Mouse (Mus musculus) lung, postnatal 36 days (tissue): ENCODE measurements around the gene Gpbp1l1.

Source experiments
- DNase-seq: peaks from one replicate; pipeline ENCODE4 v3.0.0; 2022; ENCODE audit warnings: mixed read lengths

Gpbp1l1 gene

DNA sequence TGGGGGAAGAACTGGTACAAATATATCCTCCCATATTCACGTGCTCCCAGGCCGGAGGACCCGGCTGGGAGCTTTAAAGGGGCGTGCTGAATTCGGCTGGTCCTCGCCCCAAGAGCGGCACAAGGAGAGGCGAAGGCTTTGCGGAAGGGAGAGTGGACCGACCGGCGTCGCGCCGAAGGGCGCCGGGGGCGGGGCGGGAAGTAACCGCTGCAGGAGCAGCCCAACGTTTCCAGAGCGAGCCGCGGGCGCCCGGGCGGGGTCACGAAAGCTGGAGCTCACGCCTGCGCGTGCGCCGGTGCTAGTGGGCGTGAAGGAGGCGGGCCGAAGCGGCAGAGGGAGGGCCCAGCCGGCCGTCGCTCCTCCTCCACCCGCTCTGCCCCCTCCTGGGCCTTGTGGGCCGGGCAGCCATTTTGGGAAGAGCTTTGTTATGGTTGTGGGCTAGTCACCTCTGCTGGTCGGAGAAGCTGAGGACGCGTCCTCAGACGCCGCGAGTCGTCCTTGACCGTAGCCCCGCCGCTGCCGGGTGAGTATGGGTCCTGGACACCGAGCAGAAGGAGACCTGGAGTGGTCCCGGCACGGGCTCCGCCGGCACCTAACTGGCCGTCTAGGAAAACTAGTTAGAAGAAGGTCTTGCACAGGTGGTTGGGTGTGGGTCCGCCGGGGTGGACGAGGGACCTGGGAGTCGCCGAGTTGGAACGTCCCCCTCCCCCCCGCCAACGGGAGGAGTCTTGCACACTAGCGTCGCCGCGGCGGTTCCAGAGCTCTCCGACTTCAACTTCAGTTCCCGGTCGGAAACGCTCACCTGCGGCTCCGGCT, at the start of gene Gpbp1l1:
Gpbp1l1 (plus strand) TSS at position 353 of the 816 bp plus-strand sequence.
- DNase-seq, result peak; percentile 97

DNA sequence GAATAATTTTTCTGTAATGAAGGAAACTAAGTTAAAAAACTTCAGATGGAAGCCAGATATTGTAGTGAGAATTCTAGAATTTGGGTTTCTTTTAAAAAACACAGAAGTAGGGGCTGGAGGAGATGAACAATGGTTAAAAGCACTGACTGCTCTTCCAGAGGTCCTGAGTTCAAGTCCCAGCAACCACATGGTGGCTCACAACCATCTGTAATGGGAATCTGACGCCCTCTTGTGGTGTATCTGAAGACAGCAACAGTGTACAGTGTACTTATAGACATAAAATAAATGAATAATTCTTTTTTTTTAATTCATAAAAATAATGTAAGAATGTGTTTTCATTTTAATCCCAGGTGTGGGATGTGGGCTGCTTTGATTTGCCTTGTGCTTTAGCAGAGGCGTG, 26.3 kb upstream of the Gpbp1l1 start:
- DNase-seq, result no peak

DNA sequence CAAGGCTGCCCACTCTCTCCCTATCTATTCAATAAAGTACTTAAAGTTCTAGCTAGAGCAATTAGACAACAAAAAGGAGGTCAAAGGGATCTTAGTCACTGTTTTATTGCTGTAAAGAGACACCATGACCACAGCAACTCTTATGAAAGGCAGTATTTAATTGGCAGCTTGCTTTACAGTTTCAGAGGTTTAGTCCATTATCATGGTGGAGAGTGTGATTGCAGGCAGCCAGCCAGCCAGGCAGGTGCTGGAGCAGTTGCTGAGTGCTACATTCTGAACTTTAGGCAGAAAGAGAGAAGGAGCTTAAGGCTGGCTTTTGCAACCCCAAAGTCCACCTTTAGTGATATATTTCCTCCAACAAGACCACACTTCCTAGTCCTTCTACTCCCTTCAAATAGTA, 21.1 kb upstream of the Gpbp1l1 start:
- DNase-seq, result no peak

DNA sequence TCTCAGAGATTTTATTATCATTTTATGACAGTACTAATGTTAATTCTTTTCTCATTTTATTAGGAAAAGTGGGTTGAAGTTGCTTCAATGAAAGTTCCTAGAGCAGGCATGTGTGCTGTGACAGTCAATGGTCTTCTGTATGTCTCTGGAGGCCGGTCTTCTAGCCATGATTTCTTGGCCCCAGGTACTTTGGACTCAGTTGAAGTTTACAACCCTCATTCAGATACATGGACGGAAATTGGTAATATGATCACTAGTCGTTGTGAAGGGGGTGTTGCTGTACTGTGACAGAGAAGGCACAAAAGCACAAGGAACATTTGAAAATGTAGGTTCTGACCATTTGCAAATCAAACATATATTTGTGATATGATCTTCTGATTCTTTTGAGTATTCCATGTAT, 19.7 kb upstream of the Gpbp1l1 start:
- no peak for DNase-seq

DNA sequence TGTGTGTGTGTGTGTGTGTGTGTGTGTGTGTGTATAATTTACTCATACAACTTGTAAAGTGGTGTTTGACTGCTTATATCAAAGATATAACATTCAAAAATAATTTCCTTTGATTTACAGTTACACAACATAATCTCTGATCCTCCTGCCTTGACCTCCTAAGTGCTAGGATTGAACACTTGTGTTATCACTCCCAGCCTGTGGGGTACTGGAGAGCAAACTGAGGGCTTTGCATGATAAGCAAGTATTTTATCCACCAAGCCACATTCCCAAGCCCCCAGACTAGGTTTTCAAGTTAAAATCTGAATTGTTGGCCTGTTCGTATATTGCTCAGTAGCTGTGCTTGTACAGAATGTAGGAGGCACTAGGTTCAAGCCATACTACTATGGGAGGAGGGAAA, 7.0 kb upstream of the Gpbp1l1 start:
- no peak for DNase-seq

DNA sequence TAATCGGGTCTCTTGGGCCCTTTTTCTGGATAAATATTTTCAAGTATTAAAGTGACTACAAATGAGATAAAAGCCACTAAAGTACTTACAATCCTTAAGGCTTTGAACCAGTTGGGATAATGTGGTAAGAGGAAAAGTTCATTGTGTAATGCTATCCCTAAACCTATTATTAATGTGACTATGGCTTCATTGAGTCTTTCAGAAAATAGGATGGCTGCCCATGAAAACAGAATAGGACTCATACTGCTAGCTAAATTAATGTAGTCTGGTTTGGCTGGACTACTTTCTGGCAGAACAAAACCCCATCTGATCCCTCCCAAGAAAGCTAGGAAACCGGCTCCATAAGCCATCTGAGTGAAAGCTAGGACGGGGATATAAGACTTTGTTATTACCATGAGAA, 4.4 kb upstream of the Gpbp1l1 start:
- DNase-seq, result no peak

DNA sequence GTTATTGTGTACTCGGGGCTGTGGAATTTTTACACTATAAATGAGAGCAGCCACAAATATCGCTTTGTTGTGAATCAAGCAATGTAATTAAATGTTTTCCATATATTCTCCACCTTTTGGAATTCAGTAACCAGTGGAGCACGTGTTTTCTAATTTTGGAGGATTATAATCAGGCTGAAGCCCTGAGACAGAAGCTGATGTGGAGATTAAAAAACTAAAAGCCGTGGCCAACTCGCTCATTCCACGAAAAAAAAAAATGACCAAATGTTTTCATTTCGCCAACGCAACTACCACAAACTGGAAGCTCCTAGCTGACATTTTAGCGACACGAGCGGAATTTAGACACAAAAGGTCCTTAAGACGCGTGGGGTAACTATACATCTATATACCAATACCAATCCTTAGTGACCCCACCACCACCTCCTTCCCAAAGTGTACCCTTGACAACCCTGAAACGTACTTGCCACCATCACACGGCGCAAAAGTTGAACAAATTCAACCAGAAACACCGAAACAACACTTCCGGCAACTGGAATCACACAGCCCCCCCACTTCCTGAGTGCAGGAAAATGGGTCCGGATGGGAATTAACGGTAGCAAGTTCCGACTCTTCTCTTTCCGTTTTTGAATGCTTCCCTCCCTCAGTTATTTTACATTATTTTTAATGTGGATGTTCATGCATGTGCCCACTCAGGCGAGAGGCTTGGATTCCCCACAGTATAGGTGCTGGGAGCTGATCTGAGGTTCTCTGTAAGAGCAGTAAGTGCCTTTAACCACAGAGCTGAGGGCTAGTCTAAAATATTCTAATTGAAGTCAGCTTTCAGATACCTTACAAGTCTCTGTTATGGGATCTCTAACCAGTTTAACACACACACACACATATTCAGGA, 1.8 kb upstream of the Gpbp1l1 start, which contains the start of gene Tmem69:
Tmem69 (minus strand) TSS at position 524 of the 888 bp plus-strand sequence.
- DNase-seq, result peak; percentile 91

DNA sequence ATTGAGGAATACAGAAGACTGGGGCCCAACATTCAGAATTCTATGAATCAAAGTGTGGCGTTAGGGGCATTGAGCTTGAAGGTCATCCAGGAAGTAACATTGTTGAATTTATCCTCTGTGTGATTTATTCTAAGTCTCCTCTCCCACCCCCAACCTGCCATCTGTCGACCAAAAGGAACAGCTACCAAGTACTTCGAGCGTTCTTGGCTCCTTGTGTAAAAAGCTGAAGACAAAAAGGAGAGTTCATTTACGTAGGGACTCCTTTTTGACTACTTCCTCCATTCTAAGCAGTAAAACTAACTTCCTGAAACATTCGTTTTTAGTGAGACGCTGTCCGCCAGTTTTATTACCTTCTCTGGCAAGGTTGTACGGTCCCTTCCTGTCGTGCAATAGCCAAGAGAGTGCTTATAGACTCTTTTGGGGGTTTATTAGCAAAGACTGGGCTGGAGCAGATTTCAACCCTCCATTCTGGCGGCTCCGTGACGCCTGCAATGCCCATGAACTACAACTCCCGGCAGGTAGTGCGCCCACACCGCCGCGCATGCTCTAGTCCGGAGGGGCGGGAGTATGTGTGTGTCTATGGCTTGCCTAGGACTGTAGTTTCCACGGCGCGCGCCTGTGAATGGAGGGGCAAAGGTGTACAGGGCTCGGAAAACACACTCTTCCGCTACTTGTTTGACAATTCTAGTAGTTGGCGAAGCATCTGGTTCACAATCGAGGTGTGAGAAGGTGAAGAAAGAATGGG, 725 bp upstream of the Gpbp1l1 start:
- DNase-seq, result peak; percentile 98

DNA sequence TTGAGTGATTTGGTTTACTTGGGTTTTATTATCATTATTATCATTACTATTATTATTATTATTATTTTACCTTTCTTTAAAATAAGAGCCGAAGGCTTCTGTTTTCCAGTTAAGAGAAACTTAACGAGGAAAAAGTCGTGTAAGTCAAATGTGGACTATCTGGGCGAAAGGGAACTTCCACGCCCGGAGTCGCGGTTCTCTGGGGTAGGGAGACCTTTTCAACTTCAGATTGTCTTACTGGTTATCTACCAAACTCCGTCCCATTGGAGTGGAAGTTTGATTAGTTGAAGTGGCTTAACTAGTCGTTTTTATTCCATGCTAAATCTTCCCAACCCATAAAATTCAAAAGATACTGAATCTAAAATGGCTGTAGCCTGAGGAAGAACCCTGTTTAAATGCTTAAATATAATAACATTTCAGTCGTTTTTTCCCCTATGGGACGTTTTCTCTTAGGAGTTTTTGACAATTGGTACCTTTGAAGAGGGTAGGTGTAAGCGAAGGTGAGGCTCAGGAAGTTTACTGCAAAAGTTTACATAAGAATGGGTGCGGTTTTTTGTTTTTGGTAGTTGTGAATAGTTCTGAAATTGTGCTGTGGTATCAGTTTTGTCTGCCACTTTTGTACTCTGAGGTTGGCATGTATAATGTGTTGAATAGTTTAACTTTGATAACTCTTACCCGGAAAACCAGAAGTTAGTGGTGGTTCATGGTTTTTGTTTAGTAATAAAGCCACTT, 859 bp downstream of the Gpbp1l1 start:
- DNase-seq, result no peak

DNA sequence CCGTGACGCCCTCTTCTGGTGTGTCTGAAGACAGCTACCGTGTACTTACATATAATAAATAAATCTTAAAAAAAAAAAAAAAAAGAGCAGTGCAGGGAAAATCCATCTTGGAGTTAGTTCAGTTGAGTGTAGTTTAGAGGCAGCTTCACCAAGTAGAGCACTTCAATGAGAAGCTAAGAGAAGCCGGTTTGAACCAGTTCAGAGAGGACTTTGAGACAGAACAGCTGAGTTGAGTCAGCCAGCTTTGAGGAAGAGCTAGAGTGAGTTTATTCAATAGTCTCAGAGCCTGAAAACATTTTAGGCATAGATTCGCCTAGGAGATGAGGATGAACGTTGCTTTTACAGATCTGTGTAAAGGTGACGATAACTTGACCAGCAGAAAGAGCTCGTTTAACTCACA, 38.3 kb downstream of the Gpbp1l1 start:
- no peak for DNase-seq

DNA sequence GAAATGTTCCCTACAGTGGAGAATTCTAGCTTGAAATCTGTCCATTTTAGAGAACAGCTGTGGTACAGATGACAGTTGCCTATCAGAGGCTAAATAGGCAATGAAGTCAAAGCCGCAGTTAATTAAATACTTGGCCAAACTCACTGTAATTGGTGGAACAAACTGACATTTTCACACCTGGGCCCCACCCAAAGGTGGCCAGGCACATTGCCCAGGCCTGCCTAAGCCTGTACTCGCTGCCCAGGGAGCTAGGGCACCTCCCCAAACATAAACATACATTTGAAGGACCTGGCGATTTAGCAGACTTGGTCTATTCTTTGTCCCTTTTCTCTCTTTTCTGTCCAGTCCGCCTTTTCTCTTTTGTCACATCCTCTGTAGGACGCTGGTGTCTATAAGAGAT, 38.9 kb downstream of the Gpbp1l1 start, which contains the start of gene Ccdc17:
Ccdc17 (plus strand) TSS at position 276 of the 400 bp plus-strand sequence.
- DNase-seq, result peak; percentile 52

DNA sequence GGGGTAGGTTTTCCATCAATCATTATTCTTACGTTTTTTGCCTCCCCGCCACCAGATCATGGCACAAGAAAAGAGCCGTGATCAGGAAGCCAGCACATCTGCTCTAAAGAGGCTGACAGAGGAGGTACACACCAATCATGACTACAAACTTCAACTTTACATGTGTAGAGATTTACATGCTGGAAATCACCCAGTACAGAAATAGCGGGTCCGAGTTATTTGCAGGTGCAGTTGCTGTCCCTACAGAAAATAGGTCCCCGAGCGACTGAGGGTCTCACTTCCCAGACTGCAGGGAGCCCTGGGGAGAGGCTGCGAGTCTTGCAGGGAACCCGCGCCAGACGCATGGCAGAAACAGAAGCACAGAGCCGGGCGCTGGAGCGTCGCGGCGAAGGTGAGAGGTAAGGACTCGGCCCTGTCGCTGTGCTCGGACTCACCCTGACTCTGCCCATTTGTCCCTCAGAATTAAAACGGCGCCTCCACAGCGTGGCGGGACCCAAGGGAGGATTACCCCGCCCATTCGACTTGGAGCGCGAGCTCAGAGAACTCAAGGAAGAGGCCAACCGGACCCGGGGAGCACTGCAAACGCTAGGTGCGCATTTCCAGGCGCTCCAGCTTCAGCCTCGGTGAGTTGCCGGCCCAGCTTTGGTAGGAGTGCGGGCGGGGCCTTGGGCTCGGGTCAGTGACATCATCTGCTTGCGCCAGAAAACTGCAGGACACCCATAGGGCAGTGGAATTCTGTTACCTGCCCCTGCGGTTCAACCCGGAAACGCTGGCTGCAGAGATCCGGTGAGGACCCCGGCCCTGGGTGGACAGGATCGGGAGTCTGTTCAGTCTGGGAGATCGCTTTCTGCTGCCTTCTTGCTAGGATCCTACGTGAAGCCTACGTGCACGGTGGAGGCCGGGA, 39.8 kb downstream of the Gpbp1l1 start:
- peak; percentile 95 for DNase-seq

DNA sequence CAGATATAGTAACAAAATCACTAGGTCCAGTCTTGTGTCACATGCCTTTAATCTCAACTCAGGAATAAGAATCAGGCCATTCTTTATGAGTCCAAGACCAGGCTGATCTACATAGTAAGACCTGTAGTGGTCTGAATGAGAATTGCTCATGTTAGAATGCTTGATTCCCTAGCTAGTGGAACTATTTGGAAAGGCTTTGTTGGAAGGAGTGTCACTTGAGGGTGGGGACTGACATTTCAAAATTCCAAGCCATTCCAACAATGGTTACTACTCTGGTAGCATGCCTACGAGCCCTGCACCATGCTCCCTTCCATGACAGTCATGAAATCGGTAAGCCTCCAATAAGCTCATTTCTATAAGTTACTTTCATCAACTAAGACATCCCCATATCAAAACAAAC, 55.2 kb downstream of the Gpbp1l1 start:
- DNase-seq, result no peak

DNA sequence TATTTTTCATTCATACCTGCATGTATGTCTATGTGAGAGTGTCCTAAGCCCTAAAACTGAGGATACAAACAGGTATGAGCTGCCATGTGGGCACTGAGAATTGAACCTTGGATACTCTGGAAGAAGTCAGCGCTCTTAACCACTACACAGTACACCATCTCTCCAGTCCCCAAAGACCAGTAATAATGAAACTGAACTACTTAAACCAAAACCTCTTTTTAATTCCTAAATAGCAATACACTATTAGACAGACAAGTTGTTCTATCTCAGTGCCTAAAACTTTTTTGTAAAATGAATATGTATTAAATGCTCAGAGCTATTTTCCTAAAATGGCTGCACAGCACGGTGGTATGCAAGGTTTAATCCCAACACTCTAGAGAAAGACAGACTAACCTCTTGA, 57.8 kb downstream of the Gpbp1l1 start:
- DNase-seq, result no peak

DNA sequence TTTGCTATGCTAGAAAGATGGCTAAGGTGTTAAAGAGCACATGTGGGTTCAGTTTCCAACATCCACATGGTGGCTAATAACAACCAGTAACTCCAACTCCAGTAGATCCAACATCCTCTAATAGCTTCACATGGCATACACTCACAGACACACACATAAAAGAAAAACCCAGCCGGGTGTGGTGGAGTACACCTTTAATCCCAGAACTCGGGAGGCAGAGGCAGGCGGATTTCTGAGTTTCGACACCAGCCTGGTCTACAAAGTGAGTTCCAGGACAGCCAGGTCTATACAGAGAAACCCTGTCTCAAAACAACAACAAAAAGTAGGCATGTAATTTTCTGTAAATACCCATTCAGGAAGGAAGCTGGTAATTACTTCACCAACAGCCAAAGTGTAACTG, 67.4 kb downstream of the Gpbp1l1 start:
- no peak for DNase-seq

DNA sequence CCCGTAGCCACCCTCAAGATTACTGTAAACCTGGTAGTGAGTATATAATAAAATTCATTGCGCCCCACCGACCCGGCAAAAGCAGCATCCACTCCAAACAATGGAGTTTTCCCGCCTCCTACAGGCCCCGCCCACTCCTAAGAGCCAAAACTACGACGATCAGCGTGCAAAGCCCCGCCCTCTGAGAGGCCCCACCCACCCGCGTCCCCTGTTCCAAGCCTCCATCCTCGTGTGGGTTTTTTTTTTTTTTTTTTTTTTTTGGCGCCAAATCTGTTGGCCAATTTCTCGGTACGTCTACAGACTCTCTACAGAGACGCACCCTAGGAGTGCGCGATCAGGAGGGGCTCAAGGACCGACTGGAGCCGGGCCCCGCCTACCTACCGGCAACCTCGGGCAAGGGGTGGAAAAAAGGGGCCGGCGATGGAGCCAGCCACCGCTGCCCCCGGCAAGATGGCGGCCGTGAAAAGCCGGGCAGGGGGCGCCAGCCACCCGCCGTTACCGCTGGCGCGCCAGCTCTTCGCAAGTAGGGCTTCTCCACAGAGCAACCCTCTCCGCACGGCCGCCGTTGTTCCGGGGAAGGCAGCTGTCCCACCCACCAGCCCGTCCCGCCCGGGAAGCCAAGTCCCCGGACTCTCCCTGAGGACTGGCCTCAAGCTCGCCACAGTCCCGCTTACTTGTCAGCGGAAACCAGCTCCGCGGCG, 69.3 kb downstream of the Gpbp1l1 start:
- DNase-seq, result peak; percentile 86

DNA sequence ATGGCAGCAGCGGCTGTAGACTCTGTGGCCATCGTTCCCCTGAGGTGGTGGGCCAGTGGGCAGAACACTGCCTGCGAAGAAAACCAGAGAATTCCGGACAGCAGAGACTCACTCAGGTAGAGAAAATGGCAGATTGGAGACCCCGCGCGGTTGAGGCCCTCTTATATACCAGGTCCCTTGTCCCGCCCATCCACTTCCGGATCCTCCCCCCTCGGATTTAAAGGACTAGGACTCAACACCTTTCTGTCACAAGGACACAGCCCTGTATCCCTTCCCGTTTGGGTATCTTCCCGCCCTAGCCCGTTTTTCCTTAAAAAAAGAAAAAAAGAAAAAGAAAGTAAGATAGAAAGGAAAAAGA, 69.9 kb downstream of the Gpbp1l1 start:
- peak; percentile 96 for DNase-seq

DNA sequence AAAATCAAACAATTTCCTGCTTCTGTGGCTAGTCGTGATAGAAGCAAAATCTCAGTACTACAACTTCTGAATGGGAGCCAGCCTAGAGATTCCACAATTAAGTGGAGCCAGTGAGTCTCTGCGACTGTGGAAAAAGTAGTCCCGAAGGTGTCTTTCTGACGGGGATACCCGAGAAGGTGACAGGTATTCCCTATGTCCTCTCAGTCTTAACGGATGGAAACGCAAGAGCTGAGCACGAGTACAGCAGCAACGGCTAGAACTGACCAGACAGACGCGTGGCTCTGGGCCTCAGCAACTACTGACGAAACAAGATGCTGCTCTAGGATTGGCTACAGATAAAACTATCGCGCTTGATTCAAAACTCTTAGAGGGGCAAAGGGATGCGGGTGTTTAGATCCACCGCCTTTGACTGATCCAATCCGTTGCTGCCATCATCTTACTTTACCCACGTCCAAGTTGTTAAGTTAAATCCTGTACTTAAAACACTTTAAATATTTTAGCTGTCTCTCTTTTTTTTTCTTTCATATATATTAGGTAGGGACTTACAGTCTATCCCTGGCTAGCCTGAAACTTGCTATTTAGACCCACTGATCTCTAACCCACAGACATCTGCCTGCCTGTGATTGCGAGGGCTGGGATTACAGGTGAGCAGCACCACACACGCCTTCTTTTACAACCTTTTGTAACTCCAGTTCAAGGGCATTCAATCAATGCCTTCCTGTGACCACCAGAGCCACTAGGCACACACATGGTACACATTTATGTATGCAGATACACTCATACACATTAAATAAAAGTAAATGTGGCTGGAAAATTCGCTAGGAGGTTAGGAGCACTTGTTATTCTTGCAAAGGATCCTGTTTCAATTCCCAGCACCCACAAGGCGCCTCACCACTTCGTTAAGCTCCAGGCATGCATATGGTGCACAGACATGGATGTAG, 70.5 kb downstream of the Gpbp1l1 start, which contains the start of gene Nasp:
Nasp (minus strand) TSS at position 220 of the 941 bp plus-strand sequence.
- peak; percentile 94 for DNase-seq

DNA sequence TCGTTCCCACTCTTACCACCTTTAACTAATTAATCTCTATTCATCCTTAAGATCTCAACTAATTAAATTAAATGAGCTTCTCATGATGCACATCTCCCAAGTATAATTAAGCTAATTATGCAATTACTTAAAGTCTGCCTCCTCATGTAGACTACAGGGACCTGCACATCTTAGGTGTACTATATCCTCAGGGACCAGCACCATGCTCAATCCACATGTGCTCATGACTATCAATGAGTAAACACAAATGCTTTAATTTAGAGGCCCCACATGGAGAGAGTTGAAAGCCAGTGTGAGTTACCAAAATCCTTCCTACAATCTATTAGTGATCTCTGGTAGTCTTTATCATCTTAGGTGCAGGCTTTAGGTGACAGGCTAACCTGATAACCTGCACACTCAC, 77.7 kb downstream of the Gpbp1l1 start:
- DNase-seq, result no peak
